Mouse (Mus musculus) olfactory bulb, adult 2 months (tissue): ENCODE measurements around the gene Kif3b.

ENCODE experiments used
- CTCF ChIP-seq: fragments of 200-500 bp; IDR thresholded peaks from 2 replicates; pipeline ENCODE4 v1.5.1; 2012; ENCODE audit warnings: low read depth, mild to moderate bottlenecking, low read length, moderate library complexity; ENCODE audit not compliant: insufficient read depth
- POLR2A ChIP-seq: fragments of 200-500 bp; IDR thresholded peaks from 2 replicates; pipeline ENCODE4 v1.6.1; 2012; ENCODE audit warnings: mild to moderate bottlenecking, low read depth, low read length, moderate library complexity; ENCODE audit not compliant: insufficient read depth

- TF ChIP-seq CTCF = no peak
- TF ChIP-seq POLR2A = no peak
Observed at GRCm38 (mm10) chr2:153356784-153357183, 65.6 kb downstream of the Kif3b start.
